Mouse (Mus musculus) mouse trophoblast stem cell (cell line): ENCODE results near the gene Art3.

ENCODE experiments used
- in situ Hi-C, 2 experiments: fragments of 300-500 bp; cut with MseI, MboI; formaldehyde crosslinking; loops; 2 replicates in 1 of 2; 3 replicates in 1 of 2; pipeline ENCODE4 v1.15.1; 2025

Art3 gene

GRCm38 (mm10) chr5:92331635-92332338 is at the start of gene Art3:
Gene Art3, plus strand, starts transcription at chr5:92331827.
- in situ Hi-C loops, result no loop called here

DNA sequence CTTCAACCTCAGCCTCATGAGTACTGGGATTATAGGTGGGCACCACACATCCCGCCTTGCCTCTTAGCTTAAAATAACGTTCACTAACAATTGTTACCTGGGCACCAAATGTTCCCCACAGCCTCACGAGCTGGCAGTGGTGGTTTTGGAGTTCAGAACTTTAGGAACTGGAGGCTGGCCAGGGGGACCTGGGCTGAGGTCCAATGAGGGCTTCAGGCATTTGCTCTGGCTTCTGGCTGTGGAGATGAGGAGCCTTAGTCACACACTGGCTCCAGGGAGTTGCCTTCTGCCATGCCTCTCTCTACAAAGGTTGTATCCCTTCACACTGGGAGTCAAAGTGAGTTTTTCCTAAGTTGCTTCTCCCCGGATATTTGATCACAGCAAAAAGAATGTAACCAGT is 49.1 kb upstream of the Art3 start:
- in situ Hi-C loops, result no loop called here

GRCm38 (mm10) chr5:92283107-92283506 is 48.5 kb upstream of the Art3 start:
- in situ Hi-C loops, result no loop called here

GRCm38 (mm10) chr5:92287840-92288239 is 43.8 kb upstream of the Art3 start:
- in situ Hi-C loops, result no loop called here

DNA sequence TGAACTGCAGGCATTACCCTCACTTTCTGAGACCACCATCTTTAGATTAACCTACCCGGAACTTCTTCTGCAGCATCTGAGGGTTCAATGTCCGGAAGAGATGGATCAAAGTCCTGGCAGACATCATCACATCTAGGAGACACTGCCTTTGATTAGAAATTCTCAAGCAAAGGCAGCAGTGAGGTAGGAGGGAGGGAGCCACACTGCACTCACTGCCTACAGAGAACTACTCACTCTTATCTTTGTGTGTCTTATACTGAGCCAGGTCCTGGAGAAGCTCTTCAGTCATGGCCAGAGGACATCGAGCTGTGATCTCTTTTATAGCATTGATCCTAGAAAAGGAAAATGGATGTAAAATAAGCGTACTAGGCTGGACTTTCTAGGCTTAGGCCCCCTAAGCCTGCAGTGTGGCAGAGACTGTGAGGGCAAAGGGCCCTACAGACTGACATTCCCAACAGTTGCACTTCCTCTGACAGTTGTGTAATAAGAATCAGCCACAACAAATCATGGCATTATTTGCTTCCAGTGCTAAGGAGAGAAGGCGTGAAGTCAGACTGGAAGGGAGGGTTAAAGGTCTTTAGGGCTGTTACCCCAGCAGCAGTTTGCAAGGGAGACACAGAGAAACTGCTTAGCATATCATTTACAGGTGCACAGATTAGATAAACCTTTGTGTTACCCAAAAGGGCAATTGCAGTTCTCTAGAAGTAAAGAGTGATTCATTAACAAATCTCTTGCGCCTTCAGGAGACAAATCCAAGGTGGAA is 39.8 kb upstream of the Art3 start:
- in situ Hi-C loops, result no loop called here

DNA sequence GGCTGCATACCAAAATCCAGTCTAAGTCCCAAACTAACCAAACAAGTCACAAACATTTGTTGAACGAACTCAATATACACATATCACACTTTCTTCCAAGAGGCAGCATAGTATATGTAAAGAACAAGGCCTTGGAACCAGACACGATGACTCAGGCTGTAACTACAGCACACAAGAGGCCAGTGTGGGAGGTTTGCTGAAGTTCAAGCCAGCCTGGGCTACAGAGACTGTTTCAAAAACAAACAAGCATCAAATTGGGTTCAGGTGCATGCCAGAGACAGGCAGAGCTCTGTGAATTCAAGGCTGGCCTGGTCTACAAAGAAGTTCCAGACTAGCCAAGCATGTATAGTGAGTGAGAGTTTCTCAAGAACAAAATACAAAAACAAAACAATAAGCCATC is 37.1 kb upstream of the Art3 start:
- in situ Hi-C loops, result no loop called here

GRCm38 (mm10) chr5:92302149-92302840 is 29.3 kb upstream of the Art3 start:
- in situ Hi-C loops, result no loop called here

GRCm38 (mm10) chr5:92304291-92304690 is 27.3 kb upstream of the Art3 start:
- in situ Hi-C loops, result no loop called here

DNA sequence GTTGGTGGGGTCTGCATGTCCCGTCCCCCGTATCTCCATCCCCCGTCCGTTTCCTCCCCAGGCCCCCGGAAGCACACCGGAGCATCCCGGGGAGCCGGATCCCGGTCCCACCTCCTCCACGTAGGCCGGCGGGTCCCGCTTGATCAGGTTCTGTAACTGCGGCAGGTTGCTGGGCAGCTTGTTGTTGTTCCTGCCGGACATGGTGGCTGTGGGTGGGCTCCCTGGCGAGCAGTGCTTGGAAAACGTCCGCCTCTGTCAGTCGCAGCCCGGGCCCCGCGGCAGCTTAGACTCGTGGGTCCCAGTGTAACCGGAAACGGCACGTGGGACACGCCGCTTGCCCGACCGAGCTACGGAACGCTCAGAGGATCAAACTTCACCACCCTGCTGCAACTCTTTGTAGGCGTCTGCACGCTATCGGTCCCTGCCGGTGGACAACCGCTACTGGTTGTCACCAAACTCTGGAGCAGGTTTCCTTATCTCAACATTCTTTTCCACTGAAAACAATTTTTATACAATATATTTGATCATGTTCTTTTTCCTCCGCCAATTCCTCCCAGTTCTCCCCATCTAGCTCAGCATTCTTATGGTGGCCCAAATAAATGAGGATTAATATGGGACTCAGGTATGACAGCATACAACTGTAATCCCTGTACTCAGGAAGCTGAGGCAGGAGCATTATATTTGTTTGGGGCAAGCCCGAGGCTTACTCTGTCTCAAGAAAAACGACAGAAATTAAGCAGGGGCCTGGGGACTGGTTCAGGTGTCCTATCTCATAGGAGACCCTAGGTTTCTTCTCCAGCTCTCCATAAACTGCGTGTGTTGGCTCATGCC is 21.7 kb upstream of the Art3 start, which contains the start of gene Sdad1:
TSS of gene Sdad1 (minus strand) at position 799 of the 831 bp plus-strand sequence.
- in situ Hi-C loops, result loop anchor here (5.0 kb wide), 1 partner anchor 72 kb away; no protein-coding TSS in a partner anchor

GRCm38 (mm10) chr5:92312046-92312715 is 19.4 kb upstream of the Art3 start:
- in situ Hi-C loops, result loop anchor here (5.0 kb wide), 1 partner anchor 70 kb away; no protein-coding TSS in a partner anchor

- in situ Hi-C loops, result loop anchor here (5.0 kb wide), 1 partner anchor 69 kb away; no protein-coding TSS in a partner anchor
Observed at GRCm38 (mm10) chr5:92313776-92314175, 17.9 kb upstream of the Art3 start.

DNA sequence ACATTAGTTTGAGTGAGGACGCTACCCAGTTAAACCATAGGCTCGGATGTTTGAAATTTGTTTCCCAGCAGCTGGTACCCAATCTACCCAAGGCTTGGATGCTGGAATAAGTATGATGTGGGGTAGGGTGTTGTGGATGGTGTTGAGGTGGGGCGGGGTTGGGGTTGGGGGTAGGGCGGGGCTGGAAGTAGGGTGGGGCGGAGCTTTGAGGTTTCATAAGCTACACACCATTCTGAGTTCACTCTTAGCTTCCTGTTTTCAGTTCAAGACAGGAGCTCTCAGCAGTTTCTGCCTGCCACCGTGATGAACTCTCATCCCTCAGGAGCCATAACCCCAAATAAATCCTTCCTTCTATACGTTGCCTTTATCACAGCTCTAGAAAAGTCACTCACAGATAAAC is 13.5 kb upstream of the Art3 start:
- in situ Hi-C loops, result no loop called here

- in situ Hi-C loops, result no loop called here
Observed at GRCm38 (mm10) chr5:92318596-92318995, 13.0 kb upstream of the Art3 start.

- in situ Hi-C loops, result no loop called here
Observed at GRCm38 (mm10) chr5:92321631-92322400, 9.8 kb upstream of the Art3 start.

DNA sequence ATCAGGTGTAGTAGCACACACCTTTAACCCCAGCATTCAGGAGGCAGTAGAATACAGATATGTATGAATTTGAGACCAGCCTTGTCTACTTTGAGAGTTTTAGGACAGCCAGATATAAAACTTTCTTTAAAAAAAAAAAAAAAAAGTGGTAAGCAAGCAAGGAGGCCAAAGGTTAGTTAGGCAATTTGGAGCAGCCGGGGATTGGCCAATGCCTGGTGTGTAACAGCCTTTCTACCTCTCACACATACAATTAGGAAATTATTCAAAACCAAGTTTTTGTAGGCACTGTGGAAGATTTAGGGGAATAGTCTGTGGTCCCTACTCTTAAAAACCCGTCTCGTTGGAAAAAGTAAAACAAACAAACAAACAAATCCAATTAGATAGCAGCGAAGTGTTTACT is 9.0 kb upstream of the Art3 start:
- in situ Hi-C loops, result no loop called here

GRCm38 (mm10) chr5:92323264-92323663 is 8.4 kb upstream of the Art3 start:
- in situ Hi-C loops, result no loop called here

- in situ Hi-C loops, result no loop called here
Observed at GRCm38 (mm10) chr5:92327367-92327766, 4.3 kb upstream of the Art3 start.

- in situ Hi-C loops, result no loop called here
Observed at GRCm38 (mm10) chr5:92327929-92328328, 3.7 kb upstream of the Art3 start, which contains the start of gene Cxcl9. Gene Cxcl9, minus strand, starts transcription at chr5:92328079.

DNA sequence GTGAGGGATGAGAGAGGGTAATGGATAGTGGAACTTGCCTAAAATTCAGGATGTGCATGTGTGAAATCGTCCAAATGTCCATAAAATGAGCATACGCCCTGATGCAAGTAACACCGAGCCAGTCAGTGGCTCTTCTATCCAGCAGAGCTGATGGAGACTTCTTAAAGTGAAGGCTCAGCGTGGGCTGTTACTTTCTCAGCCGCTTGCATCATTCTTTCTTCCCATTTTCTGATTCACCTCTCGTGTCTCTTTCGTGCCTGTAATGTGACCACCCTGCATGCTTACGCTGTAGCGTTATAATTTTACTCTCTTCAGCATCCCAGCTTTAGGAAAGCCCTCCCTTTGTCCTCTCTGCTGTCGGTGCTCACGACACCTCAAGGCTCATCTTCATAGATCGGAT is 505 bp upstream of the Art3 start:
- in situ Hi-C loops, result no loop called here

- in situ Hi-C loops, result no loop called here
Observed at GRCm38 (mm10) chr5:92332359-92332840, 773 bp downstream of the Art3 start.
